Mouse (Mus musculus) cerebellum, postnatal 36 days (tissue): ENCODE results near the gene Nfkbib.

Source experiments
- DNase-seq, 2 experiments: peaks; one replicate each; pipeline ENCODE4 v3.0.0; 2021 to 2022; ENCODE audit warnings: mixed read lengths in 2 of 2

Gene Nfkbib

DNA sequence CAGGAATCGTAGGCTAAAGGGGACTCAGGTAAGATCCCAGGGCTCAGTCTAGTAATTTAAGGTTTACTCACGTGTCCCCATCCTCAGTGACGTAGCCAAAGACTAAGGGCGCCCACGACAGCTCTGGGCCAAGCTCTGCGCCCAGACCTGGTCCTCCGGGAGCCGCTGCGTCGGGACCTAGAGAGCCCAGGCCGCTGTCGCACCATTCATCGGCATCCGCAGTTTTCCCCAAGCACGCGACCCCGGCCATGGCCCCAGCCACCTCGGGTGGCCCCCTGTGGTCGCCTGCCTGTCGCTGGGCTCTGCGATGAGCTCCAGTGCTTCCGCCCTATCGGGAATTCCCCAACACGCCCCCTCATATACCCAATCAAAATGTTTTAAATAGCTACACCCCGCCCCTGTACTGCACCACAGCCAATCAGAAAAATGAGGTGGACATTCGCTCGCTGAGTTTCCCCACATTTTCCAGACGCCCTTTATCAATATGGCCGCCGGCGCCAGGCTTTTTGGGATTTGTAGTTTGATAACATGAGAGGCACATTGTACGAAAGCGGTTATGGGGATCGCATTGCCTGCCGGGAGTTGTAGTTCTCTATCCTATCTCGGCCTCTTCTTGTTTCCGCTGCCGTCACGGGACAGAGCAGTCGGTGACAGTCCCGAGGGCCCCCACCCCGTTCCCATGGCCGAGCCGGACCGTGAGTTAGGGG, 986 bp downstream of the Nfkbib start, which contains the start of gene Sirt2:
Gene Sirt2, plus strand, starts transcription at position 563 of the 707 bp plus-strand sequence.
- peak; percentile 95 to 98 for DNase-seq

DNA sequence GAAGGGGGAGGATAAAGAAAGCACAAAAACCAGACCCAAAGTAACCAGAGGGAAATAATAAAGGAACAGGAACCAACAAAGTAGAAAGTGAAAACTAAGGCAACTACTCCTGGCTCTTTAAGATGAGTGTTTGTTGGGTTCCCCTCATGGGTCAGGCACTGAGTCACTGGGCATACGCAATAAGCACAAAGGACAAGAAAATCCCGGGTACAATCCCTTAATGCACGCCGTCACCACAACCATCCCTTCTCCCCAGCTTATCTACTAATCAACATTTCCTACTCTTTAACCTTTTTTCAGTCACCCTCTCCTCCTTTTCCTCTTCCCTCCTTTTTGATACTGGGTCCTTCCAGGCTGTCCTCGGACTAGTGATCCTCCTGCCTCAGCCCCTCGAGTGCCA, 2.1 kb downstream of the Nfkbib start:
- DNase-seq = no peak

DNA sequence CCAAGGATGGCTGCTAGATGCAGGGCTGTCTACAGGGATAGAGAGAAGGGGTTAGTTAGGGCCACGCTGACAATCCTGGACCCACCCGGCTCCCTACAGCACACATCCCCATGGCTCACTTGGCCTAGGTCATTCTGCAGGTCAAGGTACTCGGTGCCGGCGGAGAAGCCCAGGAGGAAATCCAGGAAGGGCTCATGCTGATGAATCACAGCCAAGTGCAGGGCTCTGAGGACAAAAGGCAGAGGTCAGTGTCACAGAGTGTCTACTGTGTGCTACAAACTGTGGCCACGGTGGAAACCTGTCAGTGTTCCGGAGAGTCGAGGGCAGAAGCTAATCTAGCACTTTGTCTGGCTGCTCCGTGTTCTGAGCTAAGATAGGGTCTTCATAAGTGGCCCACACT, 5.4 kb downstream of the Nfkbib start:
- no peak for DNase-seq

DNA sequence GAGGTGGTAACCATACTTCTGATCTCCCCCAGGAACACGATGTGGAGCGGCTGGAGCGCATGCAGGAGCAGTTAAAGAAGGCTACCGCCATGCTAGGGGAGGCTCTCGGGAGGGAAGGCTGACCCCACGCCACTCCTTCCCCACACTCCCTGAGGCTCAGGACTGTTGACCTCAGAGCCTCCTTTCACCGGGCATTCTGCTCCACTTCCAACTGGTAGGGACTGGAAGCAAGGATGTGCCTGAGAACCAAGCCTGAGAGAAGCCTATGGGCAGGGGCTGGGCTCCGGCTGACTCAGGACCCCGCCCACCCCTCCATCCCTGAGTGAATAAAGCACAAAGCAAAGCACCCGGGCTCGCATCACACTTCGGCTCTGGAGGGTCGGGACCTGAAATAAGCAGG, 8.7 kb downstream of the Nfkbib start:
- no peak for DNase-seq

GRCm38 (mm10) chr7:28756079-28756478, 11.2 kb downstream of the Nfkbib start, which contains the start of gene Ccer2:
Gene Ccer2 (plus strand): TSS chr7:28756174.
- no peak for DNase-seq

- no peak for DNase-seq
These were observed 17.4 kb downstream of the Nfkbib start for GRCm38 (mm10) chr7:28749935-28750334.

DNA sequence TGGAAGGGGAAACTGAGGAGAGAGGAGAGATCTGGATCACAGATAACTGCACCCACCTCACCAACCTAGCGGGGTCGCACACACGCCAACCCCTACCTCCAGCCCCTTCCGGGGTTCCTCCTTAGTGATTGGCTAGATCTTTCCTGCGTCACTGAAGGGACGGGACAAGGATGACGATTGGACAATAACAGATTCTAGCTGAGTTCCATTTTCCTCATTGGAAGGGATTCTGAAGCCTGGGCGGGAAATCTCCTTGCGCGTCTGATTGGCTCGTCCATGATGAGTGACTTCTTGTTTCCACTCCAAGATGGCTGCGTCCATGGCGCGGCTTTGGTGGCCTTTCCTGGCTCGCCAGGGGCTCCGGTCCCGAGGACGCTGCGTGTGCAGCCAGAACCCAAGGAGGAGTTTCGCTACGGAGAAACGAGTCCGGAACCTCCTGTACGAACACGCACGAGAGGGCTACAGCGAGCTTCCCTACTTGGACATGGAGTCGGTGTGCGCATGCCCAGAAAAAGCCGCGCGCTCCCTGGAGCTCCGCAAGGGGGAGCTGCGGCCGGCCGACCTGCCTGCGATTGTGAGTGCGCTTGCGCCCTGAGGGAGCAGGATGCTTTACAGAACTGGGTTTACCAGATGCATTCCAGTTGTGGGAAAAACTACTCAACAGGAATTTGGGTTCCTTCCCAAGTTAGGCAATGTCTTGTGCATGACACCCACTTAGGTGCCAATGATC, 25.4 kb downstream of the Nfkbib start, which contains the start of the genes Mrps12 and Sars2:
Gene Mrps12, minus strand, starts transcription at position 112 of the 730 bp plus-strand sequence.
Gene Sars2, plus strand, starts transcription at position 284 of the 730 bp plus-strand sequence.
- DNase-seq = peak; percentile 93 to 96

DNA sequence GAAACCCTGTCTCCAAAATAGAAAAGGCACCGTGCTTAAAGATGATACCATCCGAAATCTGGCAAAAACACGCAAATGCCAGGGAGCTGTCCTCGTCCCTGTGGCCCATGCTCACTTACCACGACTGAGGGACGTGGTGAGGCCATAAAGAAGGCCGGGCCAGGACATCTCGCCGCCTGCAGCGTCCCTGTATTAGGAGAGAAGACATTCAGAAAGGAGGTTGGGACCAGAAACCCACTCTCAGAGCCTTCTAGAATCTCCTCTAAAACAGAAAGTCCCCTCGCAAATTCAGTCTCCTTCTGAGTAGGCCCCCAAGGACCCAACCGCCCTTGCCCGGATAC, 26.0 kb downstream of the Nfkbib start:
- no peak for DNase-seq

DNA sequence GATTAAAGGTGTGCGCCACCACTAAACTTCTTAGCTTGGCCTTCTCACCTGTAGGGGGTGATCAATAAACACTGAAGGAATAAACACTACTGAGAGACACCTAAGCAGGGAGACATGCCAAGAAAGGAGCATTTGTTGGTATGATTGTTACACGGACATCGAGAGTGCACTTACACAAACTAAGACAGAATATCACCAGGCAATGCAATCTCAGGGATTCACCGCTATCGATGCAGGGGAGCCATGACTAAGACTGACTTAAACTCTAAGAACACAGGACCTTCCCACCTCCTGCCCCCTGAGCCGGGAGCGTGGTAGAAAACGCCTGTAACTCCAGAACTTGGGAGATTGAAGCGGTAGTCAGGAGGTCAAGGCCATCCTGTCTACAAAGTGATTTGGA, 26.4 kb downstream of the Nfkbib start:
- DNase-seq = no peak

- no peak for DNase-seq
These were observed 27.5 kb downstream of the Nfkbib start for GRCm38 (mm10) chr7:28739829-28740228.

GRCm38 (mm10) chr7:28735701-28736100, 31.6 kb downstream of the Nfkbib start:
- DNase-seq = no peak

DNA sequence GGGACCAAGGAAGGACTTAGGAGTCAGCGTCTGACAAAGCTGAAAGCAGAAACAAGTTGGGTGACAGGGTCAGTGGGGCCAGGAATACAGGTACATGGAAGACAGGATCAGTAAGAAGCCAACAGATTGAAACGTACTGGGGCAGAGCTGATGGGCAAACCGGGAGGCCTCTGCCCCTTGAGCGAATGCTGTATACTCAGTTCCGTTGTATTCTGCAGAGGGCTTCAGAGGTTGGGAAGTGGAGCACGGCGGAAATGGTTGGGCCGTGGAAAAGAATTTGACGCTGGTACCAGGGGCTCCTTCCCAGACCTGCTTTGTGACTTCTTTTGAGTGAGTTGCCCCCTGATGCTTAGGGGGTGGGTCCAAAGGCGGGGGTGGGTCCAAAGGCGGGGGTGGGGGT, 34.1 kb downstream of the Nfkbib start:
- DNase-seq = no peak

DNA sequence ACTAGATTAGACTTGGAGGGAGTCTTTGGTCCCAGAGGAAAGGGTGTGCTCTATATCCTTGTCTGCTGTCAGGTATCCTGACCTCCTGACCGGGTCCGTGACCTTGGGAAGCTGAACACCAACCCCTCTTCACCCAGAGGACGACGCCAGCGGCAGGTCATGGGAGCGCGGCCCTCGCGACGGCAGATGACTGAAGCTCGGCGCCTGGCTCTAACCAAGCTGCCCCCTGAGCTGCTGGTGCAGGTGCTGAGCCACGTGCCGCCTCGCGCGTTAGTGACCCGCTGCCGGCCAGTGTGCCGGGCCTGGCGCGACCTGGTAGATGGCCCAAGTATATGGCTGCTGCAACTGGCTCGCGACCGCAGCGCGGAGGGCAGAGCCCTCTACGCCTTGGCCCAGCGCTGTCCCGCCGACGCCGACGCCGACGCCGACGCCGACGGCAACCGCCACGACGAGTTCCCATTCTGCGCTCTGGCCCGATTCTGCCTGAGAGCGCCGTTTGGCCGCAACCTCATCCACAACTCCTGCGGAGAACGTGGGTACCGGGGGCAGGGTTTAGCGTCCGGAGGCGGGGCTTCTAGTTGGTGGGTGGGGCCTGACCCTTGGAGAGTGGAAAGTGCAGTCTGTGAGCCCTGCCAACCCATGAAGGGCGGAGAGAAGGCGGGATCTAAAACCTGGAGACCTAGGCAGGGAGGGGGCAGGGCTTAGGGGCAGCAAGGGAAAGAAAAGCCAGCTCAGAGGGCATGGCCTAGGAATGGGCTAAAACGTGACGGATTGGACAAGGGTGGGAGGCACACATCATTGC, 34.8 kb downstream of the Nfkbib start:
- peak; percentile 29 to 49 for DNase-seq

DNA sequence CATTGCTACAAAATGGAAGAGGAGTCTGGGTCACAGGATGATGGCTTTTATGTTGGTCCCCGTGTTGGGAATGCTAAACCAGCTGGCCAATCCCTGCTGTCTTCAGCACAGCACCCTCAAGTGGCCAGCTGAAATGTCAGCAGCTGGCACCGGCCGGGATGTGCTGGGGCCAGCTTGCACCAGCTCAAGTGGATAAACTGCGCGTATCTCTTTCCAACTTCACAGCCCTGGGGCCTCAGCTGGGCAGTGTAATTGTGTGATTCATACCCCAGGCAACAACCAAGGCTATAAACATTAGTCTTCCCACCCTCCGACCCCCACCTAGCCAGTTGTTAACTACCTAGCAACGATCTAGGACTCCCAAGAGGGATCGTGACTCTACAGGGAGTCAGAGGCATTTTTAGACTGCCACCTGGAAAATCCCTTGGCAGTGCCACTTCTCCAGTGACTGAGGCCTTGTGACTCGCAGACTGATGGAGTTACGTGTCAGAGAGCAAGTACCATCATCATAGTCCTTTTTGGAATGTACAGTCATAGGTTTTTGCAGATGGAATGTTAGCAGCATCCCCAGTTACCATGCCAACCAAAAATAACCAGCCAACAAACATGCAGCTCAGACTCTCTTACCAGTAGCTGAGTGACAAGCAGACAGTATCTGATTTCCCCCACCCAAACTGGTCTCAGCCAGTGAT, 39.5 kb downstream of the Nfkbib start:
- DNase-seq = no peak

DNA sequence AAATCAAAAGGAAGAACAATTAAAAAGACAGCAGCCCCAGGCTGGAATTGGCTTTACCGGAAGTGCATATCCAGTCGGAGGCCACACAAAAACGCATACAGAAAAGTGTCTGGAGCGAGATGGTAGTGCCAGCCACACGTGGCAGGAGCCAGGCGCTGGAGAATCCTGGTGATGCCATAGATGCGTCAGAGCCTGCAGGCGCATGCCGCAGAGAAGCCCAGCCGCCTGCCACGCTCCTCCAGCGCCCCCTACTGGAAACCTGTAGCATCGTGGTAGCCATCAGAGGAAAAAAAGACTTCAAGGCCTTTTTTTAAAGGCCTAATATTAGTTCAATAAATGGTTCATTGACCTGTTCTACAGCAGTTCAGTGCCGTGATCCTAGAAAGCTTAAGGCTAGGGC, 40.7 kb downstream of the Nfkbib start:
- peak; percentile 82 to 83 for DNase-seq

DNA sequence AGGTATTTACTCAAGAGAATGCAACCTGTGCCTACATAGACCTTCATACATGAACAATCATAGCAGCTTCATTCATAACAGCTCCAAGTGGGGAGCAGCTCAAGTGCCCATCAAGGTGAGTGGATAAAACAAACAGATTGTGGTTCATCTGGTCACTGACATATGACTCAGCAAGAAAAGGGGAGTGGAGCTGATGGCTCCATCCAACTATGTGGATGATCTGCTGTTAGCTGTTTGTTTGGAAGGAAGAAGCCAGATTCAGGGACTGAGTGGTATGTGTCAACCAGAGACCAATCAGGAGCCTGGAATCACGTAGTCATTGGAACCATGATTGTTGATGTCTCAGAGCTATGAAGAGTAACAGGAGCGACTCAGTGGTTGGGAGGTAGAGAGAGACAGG, 42.7 kb downstream of the Nfkbib start:
- DNase-seq = no peak

DNA sequence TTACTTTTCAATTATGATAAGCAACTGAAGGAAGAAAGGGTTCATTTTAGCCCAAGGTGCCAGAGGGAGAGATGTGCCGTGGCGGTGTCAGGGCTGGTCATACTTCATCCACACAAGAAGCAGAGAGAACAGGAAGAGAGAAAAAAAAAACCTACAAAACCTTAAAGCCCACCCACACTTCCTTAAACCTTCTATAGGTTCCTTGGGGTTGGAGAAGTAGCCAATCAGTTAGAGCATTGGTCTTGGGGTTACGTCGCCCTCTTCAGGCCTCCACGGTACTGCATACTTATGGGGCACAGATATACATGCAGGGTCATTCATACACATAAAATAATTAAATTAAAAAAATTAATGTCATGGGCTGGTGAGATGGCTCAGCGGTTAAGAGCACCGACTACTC, 45.2 kb downstream of the Nfkbib start:
- no peak for DNase-seq

GRCm38 (mm10) chr7:28720753-28721537, 46.4 kb downstream of the Nfkbib start:
- no peak for DNase-seq

- no peak for DNase-seq
These were observed 47.7 kb downstream of the Nfkbib start for GRCm38 (mm10) chr7:28719650-28720049.

GRCm38 (mm10) chr7:28719159-28719558, 48.2 kb downstream of the Nfkbib start:
- DNase-seq = no peak

DNA sequence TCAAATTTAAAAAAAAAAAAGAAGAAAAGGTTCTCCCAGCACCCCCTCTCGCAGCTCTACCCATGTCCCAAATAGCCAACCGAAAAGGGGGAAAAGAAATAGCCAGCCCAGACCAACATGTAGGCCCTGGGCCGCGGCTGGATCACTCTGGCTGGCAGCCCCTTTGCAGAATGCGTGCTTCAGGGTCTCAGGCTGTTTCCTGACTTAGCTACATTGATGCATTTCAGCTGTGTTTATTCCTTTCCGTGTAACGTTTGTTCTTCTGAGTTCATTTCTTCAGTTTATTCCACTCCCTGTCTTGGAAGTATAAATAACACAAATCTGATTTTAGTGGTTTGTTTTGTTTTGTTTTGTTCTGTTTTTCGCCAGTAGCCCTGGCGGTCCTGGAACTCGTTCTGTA, 49.6 kb downstream of the Nfkbib start:
- DNase-seq = no peak
